Mouse (Mus musculus) adrenal gland, postnatal 10 days (tissue): ENCODE measurements around the gene Gls. TPM values are rescaled to one million over a fixed set of nuclear protein-coding genes. Genes with fewer than 3 reads are reported as not detected.

Experiments used
- DNase-seq: peaks from one replicate; pipeline ENCODE4 v3.0.0; 2021; ENCODE audit warnings: mixed read lengths
- long read RNA-seq, 2 experiments: library from polyadenylated mRNA; stranded (forward); transcript quantifications; one replicate each; pipeline ENCODE4 v2.0.0; 2021
- total RNA-seq, 2 experiments: library from RNA; stranded (reverse); gene quantifications; 2 replicates each; pipeline ENCODE4 v1.2.3; 2021

Gene Gls
- total RNA-seq = 100 to 1,000 TPM in 1 of 2 experiments, 10 to 100 TPM in 1; 78.0 to 105 TPM
- long read RNA-seq, experiment 1, full-length matches to known transcripts = 18 of 28 reads
- long read RNA-seq, experiment 1, partial matches to known transcripts = 3 of 28 reads
- long read RNA-seq, experiment 1, other reads (novel, unspliced or antisense) = 7 of 28 reads
- long read RNA-seq, experiment 2, full-length matches to known transcripts = 12 of 14 reads
- long read RNA-seq, experiment 2, partial matches to known transcripts = 0 of 14 reads
- long read RNA-seq, experiment 2, other reads (novel, unspliced or antisense) = 2 of 14 reads

DNA sequence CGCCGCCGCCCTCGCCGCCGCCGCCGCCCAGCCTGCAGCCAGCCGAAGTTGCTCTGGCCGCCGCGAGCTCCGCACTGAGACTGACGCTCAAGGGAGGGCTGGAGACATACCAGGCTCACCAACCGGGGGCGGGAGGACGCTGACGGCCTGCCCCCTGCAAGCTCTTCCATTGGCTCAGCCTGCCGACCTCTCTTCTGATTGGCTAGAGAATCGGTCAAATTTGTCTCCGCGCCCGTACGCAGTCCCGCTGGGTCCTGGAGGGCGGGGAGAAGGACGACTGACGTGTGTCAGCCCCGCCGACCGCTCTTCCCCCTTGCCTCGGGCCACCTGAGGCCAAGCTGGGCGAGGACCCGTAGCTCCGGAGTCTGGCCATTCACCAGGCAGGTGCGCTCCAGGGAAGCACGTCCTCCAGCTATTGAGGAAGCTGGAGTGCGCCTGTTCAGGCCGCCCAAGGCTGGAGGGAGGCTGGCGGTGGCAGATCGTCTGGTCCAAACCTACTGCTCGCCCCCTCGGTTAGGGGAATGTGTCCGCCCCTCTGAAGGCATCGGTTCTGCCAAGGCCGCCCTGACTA is at the start of gene Gls:
TSS of gene Gls (minus strand) at position 90 of the 571 bp plus-strand sequence.
- peak; percentile 98 for DNase-seq

GRCm38 (mm10) chr1:52279831-52280595 is 47.0 kb upstream of the Gls start:
- no peak for DNase-seq

DNA sequence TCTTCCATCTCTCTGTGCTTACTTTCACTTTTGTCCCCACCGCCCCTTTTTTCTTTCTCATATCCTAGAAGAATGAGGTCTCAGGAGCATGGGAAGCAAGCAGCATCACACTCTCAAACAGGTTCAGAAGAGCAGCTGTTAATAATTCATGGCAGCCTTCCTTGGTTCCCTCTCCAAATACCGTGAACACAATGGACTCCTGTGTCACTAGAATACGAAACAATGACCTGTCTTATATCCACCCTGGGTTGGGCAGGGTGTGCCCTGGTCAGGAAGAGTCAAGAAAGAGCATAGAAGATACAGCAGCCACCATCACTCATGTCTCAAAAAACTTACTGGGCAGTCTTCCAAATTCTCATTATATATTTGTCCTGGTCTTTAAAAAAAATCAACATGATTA is 46.3 kb upstream of the Gls start:
- DNase-seq = no peak

DNA sequence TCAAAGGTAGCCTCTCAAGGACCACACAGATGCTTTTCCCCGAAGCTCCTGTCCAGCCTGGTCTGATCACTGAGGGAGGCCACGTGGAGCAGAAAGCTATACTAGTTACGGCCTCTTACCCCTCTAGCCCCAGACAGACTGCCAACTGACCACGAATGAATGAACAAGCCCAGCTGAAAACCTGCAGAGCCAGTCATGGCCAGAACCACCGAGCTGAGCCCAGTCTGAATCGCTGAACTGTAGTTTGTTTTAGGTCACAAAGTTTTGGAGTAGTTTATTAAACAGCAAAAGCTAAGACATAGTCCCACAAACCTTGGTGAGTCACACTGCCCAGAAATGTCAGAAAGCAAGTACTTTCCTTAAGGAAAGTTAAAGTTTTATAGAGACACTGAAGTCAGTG is 45.0 kb upstream of the Gls start:
- DNase-seq = no peak

DNA sequence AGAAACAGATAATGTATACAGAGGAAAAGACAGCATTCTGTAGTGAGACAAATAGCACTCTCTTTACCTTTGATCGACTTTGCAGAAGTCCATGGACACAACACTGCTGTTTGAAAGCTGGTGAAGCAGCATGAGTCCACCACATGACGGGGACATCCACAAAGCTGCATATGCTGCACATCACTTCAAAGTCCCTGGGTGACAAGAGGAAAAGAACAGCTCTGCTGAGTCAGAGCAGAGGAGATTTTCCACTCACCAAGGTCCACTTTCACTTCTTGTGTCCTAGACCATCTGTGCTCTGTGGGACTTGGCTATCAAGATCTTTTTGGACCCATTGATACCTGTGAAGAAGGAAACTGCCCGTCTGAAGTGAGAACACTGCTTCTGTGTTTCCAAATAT is 41.2 kb upstream of the Gls start:
- DNase-seq = no peak

DNA sequence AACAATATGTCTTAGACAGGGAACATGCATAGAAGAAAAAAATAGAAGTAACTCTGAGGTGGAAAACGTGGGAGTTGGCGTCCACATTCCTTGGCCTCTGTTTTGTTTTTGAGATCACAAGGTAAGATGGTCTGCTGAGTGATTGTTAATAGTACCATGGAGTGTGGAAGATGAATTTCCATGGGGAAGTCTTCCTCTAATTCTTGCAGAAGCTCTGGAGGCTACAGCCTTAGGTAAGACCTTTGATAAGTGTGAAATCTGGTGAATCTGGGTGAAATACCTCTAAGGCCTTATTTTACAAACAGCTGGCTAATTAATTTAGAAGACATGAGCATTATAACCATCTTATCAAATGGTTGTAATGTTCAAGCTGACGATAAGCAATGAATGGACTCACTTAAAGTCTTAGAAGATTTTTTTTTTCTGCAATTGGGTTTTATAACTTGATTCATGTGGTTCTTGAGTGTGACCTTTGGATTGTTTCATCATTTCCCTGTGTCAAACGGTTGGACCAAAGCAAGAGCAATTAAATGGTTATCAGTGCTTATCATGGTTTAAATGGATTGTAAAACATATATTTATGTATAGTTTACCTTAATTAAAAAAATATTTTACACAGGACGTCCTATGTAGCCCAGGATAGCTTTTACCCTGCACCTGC is 39.1 kb upstream of the Gls start:
- no peak for DNase-seq

DNA sequence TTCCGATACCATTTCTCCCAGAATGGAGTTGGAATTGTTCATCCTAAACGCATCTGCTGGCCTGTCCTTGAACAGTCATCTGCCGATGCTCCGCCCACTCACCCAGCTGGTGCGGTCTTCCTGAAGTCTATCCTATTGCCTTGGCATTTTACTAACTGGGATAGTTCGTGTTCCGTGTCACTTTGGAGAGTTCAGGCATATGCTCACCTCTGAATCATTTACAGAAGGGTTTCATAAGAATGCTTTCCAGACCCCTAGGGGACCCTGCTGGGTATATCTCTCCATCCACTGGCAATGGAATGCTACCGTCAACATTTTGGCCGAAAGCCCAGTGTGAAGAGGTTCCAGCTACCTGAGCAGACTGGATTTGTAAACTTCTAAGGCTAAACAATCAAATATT is 37.3 kb upstream of the Gls start:
- DNase-seq = peak; percentile 19

- DNase-seq = no peak
Observed at GRCm38 (mm10) chr1:52269596-52269995, 36.6 kb upstream of the Gls start.

- no peak for DNase-seq
Observed at GRCm38 (mm10) chr1:52268006-52268405, 35.0 kb upstream of the Gls start.

- DNase-seq = peak; percentile 75
Observed at GRCm38 (mm10) chr1:52267606-52268005, 34.6 kb upstream of the Gls start.

DNA sequence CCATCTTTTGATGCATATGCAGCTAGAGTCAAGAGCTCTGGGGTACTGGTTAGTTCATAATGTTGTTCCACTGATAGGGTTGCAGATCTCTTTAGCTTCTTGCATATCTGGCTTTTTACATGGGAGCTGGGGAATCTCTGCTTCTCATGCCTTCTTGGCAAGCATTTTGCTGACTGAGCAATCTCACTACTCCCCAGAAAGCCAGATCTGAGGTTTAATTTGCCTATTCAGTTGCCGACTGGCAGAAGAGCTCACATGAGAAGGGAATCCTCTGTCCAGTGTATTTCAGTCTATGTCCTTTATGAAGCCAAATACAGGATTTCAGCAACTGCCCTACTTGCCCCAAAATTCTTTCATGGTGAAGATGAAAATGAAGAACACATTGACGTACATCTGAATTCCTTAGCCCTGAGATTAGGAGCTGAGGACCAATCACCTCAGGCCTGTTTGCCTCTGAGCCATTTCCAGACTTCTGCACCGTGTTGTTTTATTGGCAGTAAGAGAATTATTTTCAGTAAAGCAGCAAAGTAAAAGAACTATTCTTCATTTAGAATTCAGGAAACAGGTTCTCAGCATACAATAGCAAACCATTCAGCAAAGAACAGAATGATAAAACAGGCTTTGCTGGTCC is 33.0 kb upstream of the Gls start:
- no peak for DNase-seq

DNA sequence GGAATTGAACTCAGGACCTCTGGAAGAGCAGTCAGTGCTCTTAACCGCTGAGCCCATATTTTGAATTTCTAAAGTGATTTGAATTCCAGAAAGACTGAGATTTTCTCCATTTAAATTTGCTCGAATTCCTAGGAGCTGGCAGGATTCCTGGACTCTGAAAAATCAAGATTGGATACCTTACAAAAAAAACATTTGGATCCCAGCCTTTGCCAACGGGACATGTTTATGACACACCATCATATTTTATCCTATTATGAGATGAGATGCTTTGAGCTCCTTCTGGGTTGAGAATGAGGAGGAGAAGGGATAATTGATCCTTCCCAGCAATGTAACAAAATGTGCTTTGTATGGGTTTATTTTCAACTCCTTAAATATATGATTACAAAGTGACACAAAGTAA is 31.3 kb upstream of the Gls start:
- no peak for DNase-seq

GRCm38 (mm10) chr1:52260354-52261090 is 27.5 kb upstream of the Gls start:
- DNase-seq = no peak

GRCm38 (mm10) chr1:52258006-52258749 is 25.1 kb upstream of the Gls start:
- no peak for DNase-seq

DNA sequence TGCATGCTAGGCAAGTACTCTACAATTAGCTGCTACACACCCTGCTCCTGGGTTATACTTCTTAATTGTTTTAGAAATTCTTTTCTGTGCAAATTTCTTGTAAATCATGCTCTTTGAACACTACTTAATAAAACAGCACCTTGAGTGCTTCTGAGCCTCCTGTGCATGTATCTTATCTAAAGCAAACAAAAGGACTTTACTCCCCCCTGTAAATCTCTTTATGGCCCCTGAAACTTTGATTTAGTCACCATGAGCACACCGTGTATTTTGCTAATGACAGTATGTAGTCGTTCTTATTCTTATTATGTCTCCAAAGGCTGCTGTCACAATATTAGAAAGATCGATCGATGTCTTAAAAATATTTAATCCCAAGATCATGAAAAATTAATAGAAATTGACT is 23.9 kb upstream of the Gls start:
- DNase-seq = no peak

GRCm38 (mm10) chr1:52256194-52256593 is 23.2 kb upstream of the Gls start:
- no peak for DNase-seq

DNA sequence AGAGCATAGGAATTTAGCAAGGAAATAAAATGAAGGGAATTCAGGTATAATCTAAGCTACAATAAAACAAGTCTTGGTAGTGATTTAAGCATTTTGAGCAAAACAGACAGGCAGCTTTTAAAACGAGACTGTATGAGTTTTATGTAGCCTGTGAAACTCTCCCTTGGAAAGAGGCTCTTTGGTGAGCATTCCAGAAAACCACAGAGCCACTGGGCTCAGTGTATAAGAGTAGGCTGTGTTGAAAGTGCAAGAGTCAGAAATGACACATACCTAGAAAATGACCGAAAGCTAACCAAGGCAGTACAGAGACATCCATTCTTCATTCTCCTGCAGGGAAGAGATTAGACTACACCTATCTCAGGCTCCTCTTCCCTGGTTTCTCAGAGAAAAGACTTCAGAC is 21.4 kb upstream of the Gls start:
- DNase-seq = no peak

DNA sequence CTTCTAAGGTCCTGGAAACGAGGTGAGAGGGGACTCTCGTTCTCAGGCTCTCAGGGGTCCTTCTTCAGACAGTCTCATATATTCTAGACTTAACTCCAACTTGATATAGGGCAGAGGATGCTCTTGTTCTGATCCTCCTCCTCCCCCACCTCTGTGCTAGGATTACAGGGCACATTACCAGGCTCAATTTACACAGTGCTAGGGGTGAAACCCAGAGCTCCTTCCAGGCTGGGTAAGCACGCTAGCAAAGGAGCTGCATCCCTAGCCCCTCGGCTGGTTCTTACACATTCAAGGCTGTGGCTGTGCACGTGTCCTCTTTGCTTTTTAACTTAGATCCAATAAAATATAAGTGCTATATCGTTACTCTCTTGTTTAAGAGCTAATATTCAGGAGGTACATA is 20.4 kb upstream of the Gls start:
- no peak for DNase-seq

- DNase-seq = no peak
Observed at GRCm38 (mm10) chr1:52252447-52252846, 19.4 kb upstream of the Gls start.

- DNase-seq = no peak
Observed at GRCm38 (mm10) chr1:52251038-52251735, 18.2 kb upstream of the Gls start.
